Mouse (Mus musculus): ENCODE data around the gene Acot7. TPM values are rescaled to one million over a fixed set of nuclear protein-coding genes. Genes with fewer than 3 reads are reported as not detected.

The Acot7 gene
- polyA plus RNA-seq, 1 experiment from 2014 or later: 480 TPM

DNA sequence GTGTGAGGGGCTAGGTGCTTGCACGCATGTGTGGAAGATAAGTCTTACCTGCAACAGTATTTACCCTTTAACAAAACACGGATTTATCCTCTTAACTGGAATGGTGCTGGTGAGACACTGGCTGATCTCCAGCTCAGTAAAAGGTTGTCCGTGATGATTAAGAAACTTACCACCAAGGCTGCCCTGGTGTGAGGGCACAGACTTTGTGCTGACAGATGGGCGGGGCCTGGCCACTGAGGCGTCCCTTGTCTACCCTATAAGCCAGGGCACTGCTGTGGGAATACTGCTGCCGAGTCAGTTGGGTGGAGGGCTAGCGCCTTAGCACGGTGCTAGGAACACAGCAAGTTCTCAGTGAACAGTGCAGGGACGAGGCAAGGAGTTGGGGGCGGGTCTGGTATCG, 124.1 kb downstream of the Acot7 start:
- Histone ChIP-seq H3K27ac (ENCODE audit: low read length) (no peak overlapping the region), H3K27me3 (ENCODE audit: control insufficient read depth, insufficient read depth, low read depth, low read length) (no peaks in the 10 kb centered on the region), H3K4me3 (ENCODE audit: low read depth, low read length) (no peak overlapping the region), H3K4me2 (ENCODE audit: low read length) (no peak overlapping the region), H3K9ac (ENCODE audit: low read depth, low read length) (no peak overlapping the region), H3K9me3 (replicated peaks; ENCODE audit: control insufficient read depth, low read length, poor library complexity, severe bottlenecking) (no peaks in the 10 kb centered on the region), H3K36me3 (ENCODE audit: control insufficient read depth, insufficient read depth, low read length) (peaks cover 17% of the 10 kb centered on the region; the same call in 1 of the 2 replicates), H3K4me1 (ENCODE audit: control insufficient read depth, insufficient read depth, low read length) (peaks cover 13% of the 10 kb centered on the region)
- WGBS: 65% methylated on average over 11 of the region's 11 CpGs
- ATAC-seq: no peak

DNA sequence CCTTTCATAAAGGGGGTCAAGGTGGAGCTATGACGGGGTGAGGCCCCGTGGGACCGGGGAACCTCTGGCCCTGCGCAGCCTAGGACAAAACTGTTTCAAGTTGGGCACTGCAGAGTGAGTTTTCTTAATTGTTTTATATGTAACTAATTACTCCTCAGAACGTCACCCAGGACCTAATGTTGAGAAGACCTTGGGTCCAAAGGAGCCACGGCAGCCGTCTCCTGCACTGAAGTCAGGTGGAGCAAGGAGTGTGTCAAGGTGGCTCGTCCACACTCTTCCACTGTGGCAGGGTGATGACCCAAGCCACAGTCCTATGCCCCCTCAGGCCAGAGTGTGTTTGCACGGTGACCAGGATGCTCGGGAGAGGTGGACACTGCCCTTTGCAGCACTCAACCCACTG, 125.2 kb downstream of the Acot7 start:
- Histone ChIP-seq H3K9ac (ENCODE audit: low read depth, low read length) (no peak overlapping the region), H3K4me3 (ENCODE audit: low read depth, low read length) (no peak overlapping the region), H3K4me2 (ENCODE audit: low read length) (no peak overlapping the region), H3K4me1 (ENCODE audit: control insufficient read depth, insufficient read depth, low read length) (peaks cover 9% of the 10 kb centered on the region), H3K9me3 (replicated peaks; ENCODE audit: control insufficient read depth, low read length, poor library complexity, severe bottlenecking) (no peaks in the 10 kb centered on the region), H3K36me3 (ENCODE audit: control insufficient read depth, insufficient read depth, low read length) (peaks cover 17% of the 10 kb centered on the region; the same call in 1 of the 2 replicates), H3K27ac (ENCODE audit: low read length) (no peak overlapping the region), H3K27me3 (ENCODE audit: control insufficient read depth, insufficient read depth, low read depth, low read length) (no peaks in the 10 kb centered on the region)
- no peak for ATAC-seq
- 93% methylated on average over 10 of the region's 10 CpGs for WGBS

- Histone ChIP-seq H3K4me3 (ENCODE audit: low read depth, low read length) (no peak overlapping the region), H3K9me3 (replicated peaks; ENCODE audit: control insufficient read depth, low read length, poor library complexity, severe bottlenecking) (no peaks in the 10 kb centered on the region), H3K36me3 (ENCODE audit: control insufficient read depth, insufficient read depth, low read length) (peaks cover 17% of the 10 kb centered on the region; the same call in 1 of the 2 replicates), H3K27ac (ENCODE audit: low read length) (no peak overlapping the region), H3K27me3 (ENCODE audit: control insufficient read depth, insufficient read depth, low read depth, low read length) (0 out of 2 replicates have a peak, but pooled peaks cover 2% of the 10 kb centered on the region), H3K4me2 (ENCODE audit: low read length) (no peak overlapping the region), H3K9ac (ENCODE audit: low read depth, low read length) (no peak overlapping the region), H3K4me1 (ENCODE audit: control insufficient read depth, insufficient read depth, low read length) (no peaks in the 10 kb centered on the region)
- WGBS: 84% methylated on average over 6 of the region's 6 CpGs
- ATAC-seq: no peak
Measured at GRCm38 (mm10) chr4:152304685-152305084, 126.8 kb downstream of the Acot7 start.

- 83% methylated on average over 6 of the region's 6 CpGs for WGBS
- H3K9me3 ChIP-seq (replicated peaks; ENCODE audit: control insufficient read depth, low read length, poor library complexity, severe bottlenecking): no peaks in the 10 kb centered on the region
Measured at GRCm38 (mm10) chr4:152305991-152306390, 128.1 kb downstream of the Acot7 start.

GRCm38 (mm10) chr4:152307542-152307941, 129.6 kb downstream of the Acot7 start:
- Histone ChIP-seq H3K27ac (ENCODE audit: low read length) (no peak overlapping the region), H3K4me1 (ENCODE audit: control insufficient read depth, insufficient read depth, low read length) (peaks cover 4% of the 10 kb centered on the region; the same call in 1 of the 2 replicates), H3K4me3 (ENCODE audit: low read depth, low read length) (no peak overlapping the region), H3K27me3 (ENCODE audit: control insufficient read depth, insufficient read depth, low read depth, low read length) (peaks cover 23% of the 10 kb centered on the region), H3K36me3 (ENCODE audit: control insufficient read depth, insufficient read depth, low read length) (peaks cover 5% of the 10 kb centered on the region; the same call in 1 of the 2 replicates), H3K4me2 (ENCODE audit: low read length) (no peak overlapping the region), H3K9me3 (replicated peaks; ENCODE audit: control insufficient read depth, low read length, poor library complexity, severe bottlenecking) (no peaks in the 10 kb centered on the region), H3K9ac (ENCODE audit: low read depth, low read length) (no peak overlapping the region)
- no peak for ATAC-seq
- 73% methylated on average over 9 of the region's 9 CpGs for WGBS

More at GRCm38 (mm10) chr4:152305991-152306390, 128.1 kb downstream of the Acot7 start:
- no peak overlapping the region for H3K4me3 ChIP-seq (ENCODE audit: low read depth, low read length)
- H3K27ac ChIP-seq (ENCODE audit: low read length): no peak overlapping the region
- H3K36me3 ChIP-seq (ENCODE audit: control insufficient read depth, insufficient read depth, low read length): peaks cover 15% of the 10 kb centered on the region; the same call in 1 of the 2 replicates
- H3K4me1 ChIP-seq (ENCODE audit: control insufficient read depth, insufficient read depth, low read length): no peaks in the 10 kb centered on the region
- peaks cover 8% of the 10 kb centered on the region for H3K27me3 ChIP-seq (ENCODE audit: control insufficient read depth, insufficient read depth, low read depth, low read length)
- H3K4me2 ChIP-seq (ENCODE audit: low read length): no peak overlapping the region
- ATAC-seq: no peak
- no peak overlapping the region for H3K9ac ChIP-seq (ENCODE audit: low read depth, low read length)

GRCm38 (mm10) chr4:152312186-152312585, 134.3 kb downstream of the Acot7 start:
- Histone ChIP-seq H3K4me2 (ENCODE audit: low read length) (peak overlapping the region; percentile 79), H3K36me3 (ENCODE audit: control insufficient read depth, insufficient read depth, low read length) (no peaks in the 10 kb centered on the region), H3K27ac (ENCODE audit: low read length) (no peak overlapping the region), H3K4me1 (ENCODE audit: control insufficient read depth, insufficient read depth, low read length) (peaks cover 20% of the 10 kb centered on the region), H3K27me3 (ENCODE audit: control insufficient read depth, insufficient read depth, low read depth, low read length) (peaks cover 61% of the 10 kb centered on the region), H3K9me3 (replicated peaks; ENCODE audit: control insufficient read depth, low read length, poor library complexity, severe bottlenecking) (no peaks in the 10 kb centered on the region), H3K4me3 (ENCODE audit: low read depth, low read length) (peak overlapping the region; percentile 48), H3K9ac (ENCODE audit: low read depth, low read length) (0 out of 2 replicates have a peak overlapping the region, but pooled peaks have one; percentile 11)
- WGBS: 6% methylated on average over 14 of the region's 14 CpGs
- no peak for ATAC-seq

DNA sequence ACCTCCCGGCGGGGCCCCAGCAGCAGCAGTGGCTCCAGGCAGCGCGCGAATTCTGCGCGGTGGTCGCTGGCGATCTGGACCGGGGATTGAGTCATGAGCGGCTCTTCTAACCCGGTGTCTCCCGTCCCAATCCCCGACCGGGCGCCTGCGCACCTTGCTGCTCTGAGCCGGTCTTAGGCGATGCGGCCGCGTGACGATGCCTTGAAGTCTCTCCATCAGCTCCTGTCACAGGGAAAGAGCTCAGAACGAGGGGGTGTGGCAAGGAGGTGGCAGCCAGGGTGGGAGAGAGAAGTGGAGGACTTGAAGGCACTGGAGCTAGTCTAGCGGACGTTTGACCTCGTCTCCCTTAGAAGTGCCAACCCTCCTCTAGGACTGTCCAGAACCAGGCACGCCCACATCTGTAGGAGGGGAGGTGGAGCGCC, 135.3 kb downstream of the Acot7 start:
- Histone ChIP-seq H3K9me3 (replicated peaks; ENCODE audit: control insufficient read depth, low read length, poor library complexity, severe bottlenecking) (no peaks in the 10 kb centered on the region), H3K4me3 (ENCODE audit: low read depth, low read length) (peak overlapping the region; percentile 48), H3K4me1 (ENCODE audit: control insufficient read depth, insufficient read depth, low read length) (peaks cover 20% of the 10 kb centered on the region), H3K27ac (ENCODE audit: low read length) (no peak overlapping the region), H3K4me2 (ENCODE audit: low read length) (peak overlapping the region; percentile 79), H3K36me3 (ENCODE audit: control insufficient read depth, insufficient read depth, low read length) (no peaks in the 10 kb centered on the region), H3K27me3 (ENCODE audit: control insufficient read depth, insufficient read depth, low read depth, low read length) (peaks cover 72% of the 10 kb centered on the region), H3K9ac (ENCODE audit: low read depth, low read length) (peak overlapping the region; percentile 69)
- ATAC-seq: peak; percentile 71
- WGBS: 1% methylated on average over 29 of the region's 29 CpGs

DNA sequence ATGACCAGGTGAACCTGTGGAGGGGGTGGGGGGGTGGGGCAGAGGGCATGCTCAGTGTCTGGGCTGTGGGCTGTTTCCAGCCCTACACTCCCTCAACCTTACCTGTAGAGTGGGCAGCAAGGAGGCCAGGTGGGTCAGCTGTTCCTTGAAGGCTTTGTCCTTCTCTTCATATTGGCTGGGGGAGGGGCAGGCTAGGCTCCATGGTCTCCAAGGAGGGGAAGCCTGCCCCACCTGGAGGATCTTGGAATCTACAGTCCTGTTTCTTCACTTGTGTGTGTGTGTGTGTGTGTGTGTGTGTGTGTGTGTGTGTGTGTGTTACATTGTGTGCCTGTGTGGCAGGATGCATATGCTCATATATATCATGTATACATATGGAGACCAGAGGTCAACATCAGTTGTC, 136.0 kb downstream of the Acot7 start:
- no peaks in the 10 kb centered on the region for H3K9me3 ChIP-seq (replicated peaks; ENCODE audit: control insufficient read depth, low read length, poor library complexity, severe bottlenecking)
- no peak overlapping the region for H3K27ac ChIP-seq (ENCODE audit: low read length)
- no peaks in the 10 kb centered on the region for H3K36me3 ChIP-seq (ENCODE audit: control insufficient read depth, insufficient read depth, low read length)
- H3K4me1 ChIP-seq (ENCODE audit: control insufficient read depth, insufficient read depth, low read length): peaks cover 26% of the 10 kb centered on the region
- H3K27me3 ChIP-seq (ENCODE audit: control insufficient read depth, insufficient read depth, low read depth, low read length): peaks cover 77% of the 10 kb centered on the region
- peak overlapping the region; percentile 48 for H3K4me3 ChIP-seq (ENCODE audit: low read depth, low read length)
- H3K9ac ChIP-seq (ENCODE audit: low read depth, low read length): peak overlapping the region; percentile 69
- peak; percentile 56 for ATAC-seq
- H3K4me2 ChIP-seq (ENCODE audit: low read length): peak overlapping the region; percentile 79

GRCm38 (mm10) chr4:152315498-152316213, 137.7 kb downstream of the Acot7 start:
- Histone ChIP-seq H3K4me2 (ENCODE audit: low read length) (peak overlapping the region; percentile 50), H3K9me3 (replicated peaks; ENCODE audit: control insufficient read depth, low read length, poor library complexity, severe bottlenecking) (no peaks in the 10 kb centered on the region), H3K27me3 (ENCODE audit: control insufficient read depth, insufficient read depth, low read depth, low read length) (peaks cover 76% of the 10 kb centered on the region), H3K4me3 (ENCODE audit: low read depth, low read length) (peak overlapping the region; percentile 32), H3K36me3 (ENCODE audit: control insufficient read depth, insufficient read depth, low read length) (no peaks in the 10 kb centered on the region), H3K27ac (ENCODE audit: low read length) (no peak overlapping the region), H3K4me1 (ENCODE audit: control insufficient read depth, insufficient read depth, low read length) (peaks cover 26% of the 10 kb centered on the region), H3K9ac (ENCODE audit: low read depth, low read length) (0 out of 2 replicates have a peak overlapping the region, but pooled peaks have one; percentile 14)
- WGBS: under 1% methylated on average over 43 of the region's 43 CpGs
- ATAC-seq: no peak
